Mouse (Mus musculus): Measurements from ENCODE around the gene Foxn3. TPM values are rescaled to one million over a fixed set of nuclear protein-coding genes. Genes with fewer than 3 reads are reported as not detected.

Gene Foxn3
- polyA plus RNA-seq, 1 experiment from 2014 or later: 41.9 TPM

GRCm38 (mm10) chr12:99392944-99393866 is 170.2 kb downstream of the Foxn3 start:
- Histone ChIP-seq H3K4me3 (ENCODE audit: low read depth, low read length) (peak overlapping the region; percentile 95), H3K4me2 (replicated peaks; ENCODE audit: low read depth) (peak overlapping the region; percentile 92), H3K4me1 (replicated peaks; ENCODE audit: control insufficient read depth, insufficient read depth, low read length) (peaks cover 3% of the 10 kb centered on the region; the same call in 1 of the 2 replicates), H3K27me3 (replicated peaks; ENCODE audit: control insufficient read depth, insufficient read depth, low read length) (no peaks in the 10 kb centered on the region), H3K9ac (ENCODE audit: low read depth, low read length) (peak overlapping the region; percentile 86), H3K9me3 (ENCODE audit: control insufficient read depth) (no peaks in the 10 kb centered on the region), H3K27ac (ENCODE audit: low read depth, low read length) (peak overlapping the region; percentile 96), H3K36me3 (ENCODE audit: control insufficient read depth, insufficient read depth) (peaks cover 7% of the 10 kb centered on the region; the same call in 1 of the 2 replicates)
- peak; percentile 67 for ATAC-seq
- TF ChIP-seq CTCF (IDR thresholded peaks at IDR 0.05; ENCODE audit: low read depth): peak; percentile 63
- under 1% methylated on average over 66 of the region's 71 CpGs for WGBS

GRCm38 (mm10) chr12:99391942-99392880 is 171.2 kb downstream of the Foxn3 start:
- no peak for TF ChIP-seq CTCF (IDR thresholded peaks at IDR 0.05; ENCODE audit: low read depth)
- Histone ChIP-seq H3K36me3 (ENCODE audit: control insufficient read depth, insufficient read depth) (peaks cover 13% of the 10 kb centered on the region), H3K9ac (ENCODE audit: low read depth, low read length) (peak overlapping the region; percentile 86), H3K4me3 (ENCODE audit: low read depth, low read length) (peak overlapping the region; percentile 95), H3K4me2 (replicated peaks; ENCODE audit: low read depth) (peak overlapping the region; percentile 92), H3K27me3 (replicated peaks; ENCODE audit: control insufficient read depth, insufficient read depth, low read length) (no peaks in the 10 kb centered on the region), H3K27ac (ENCODE audit: low read depth, low read length) (peak overlapping the region; percentile 96), H3K9me3 (ENCODE audit: control insufficient read depth) (no peaks in the 10 kb centered on the region), H3K4me1 (replicated peaks; ENCODE audit: control insufficient read depth, insufficient read depth, low read length) (peaks cover 3% of the 10 kb centered on the region; the same call in 1 of the 2 replicates)
- peak; percentile 87 for ATAC-seq
- 1% methylated on average over 66 of the region's 87 CpGs for WGBS

DNA sequence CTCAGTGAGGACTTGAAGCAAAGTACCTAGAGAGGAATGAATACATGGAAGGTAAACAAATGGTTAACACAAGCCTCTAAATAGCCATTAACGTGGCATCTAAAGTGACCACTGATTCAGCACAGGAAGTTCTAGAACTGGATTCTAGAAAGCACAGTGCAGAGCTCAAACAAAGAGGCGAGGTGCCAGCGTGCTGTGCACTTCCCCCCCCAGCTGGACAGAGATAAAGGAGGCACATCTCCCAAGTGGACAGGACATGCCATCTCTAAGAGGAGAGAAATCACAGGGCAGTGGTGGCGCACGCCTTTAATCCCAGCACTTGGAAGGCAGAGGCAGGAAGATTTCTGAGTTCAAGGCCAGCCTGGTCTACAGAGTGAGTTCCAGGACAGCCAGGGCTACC is 173.0 kb downstream of the Foxn3 start:
- no peak for ATAC-seq
- Histone ChIP-seq H3K4me2 (replicated peaks; ENCODE audit: low read depth) (no peak overlapping the region), H3K4me3 (ENCODE audit: low read depth, low read length) (no peak overlapping the region), H3K27ac (ENCODE audit: low read depth, low read length) (no peak overlapping the region), H3K9ac (ENCODE audit: low read depth, low read length) (no peak overlapping the region), H3K9me3 (ENCODE audit: control insufficient read depth) (no peaks in the 10 kb centered on the region), H3K36me3 (ENCODE audit: control insufficient read depth, insufficient read depth) (peaks cover 13% of the 10 kb centered on the region), H3K4me1 (replicated peaks; ENCODE audit: control insufficient read depth, insufficient read depth, low read length) (peaks cover 3% of the 10 kb centered on the region; the same call in 1 of the 2 replicates), H3K27me3 (replicated peaks; ENCODE audit: control insufficient read depth, insufficient read depth, low read length) (no peaks in the 10 kb centered on the region)
- TF ChIP-seq CTCF (IDR thresholded peaks at IDR 0.05; ENCODE audit: low read depth): no peak
- WGBS: 69% methylated on average over 5 of the region's 5 CpGs

DNA sequence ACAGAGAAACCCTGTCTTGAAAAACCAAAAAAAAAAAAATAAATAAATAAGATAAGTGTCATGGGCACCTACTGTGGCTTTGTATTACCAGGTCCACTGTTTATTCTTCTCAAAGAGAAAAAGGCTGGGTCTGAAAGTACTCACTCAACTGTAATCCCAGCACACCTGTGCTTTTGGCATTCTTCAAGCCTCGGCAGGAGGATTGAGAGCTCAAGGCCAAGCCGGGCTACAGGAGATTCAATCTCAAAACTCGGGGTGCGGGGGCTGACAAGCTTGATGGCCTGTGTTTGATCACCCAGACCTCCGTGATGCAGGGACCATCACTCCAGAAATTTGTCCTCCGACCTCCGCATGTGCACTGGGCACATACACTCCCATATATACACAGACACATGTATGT is 174.1 kb downstream of the Foxn3 start:
- Histone ChIP-seq H3K4me3 (ENCODE audit: low read depth, low read length) (no peak overlapping the region), H3K9me3 (ENCODE audit: control insufficient read depth) (no peaks in the 10 kb centered on the region), H3K36me3 (ENCODE audit: control insufficient read depth, insufficient read depth) (peaks cover 19% of the 10 kb centered on the region), H3K4me2 (replicated peaks; ENCODE audit: low read depth) (no peak overlapping the region), H3K27ac (ENCODE audit: low read depth, low read length) (no peak overlapping the region), H3K9ac (ENCODE audit: low read depth, low read length) (no peak overlapping the region), H3K4me1 (replicated peaks; ENCODE audit: control insufficient read depth, insufficient read depth, low read length) (peaks cover 3% of the 10 kb centered on the region; the same call in 1 of the 2 replicates), H3K27me3 (replicated peaks; ENCODE audit: control insufficient read depth, insufficient read depth, low read length) (no peaks in the 10 kb centered on the region)
- 92% methylated on average over 7 of the region's 7 CpGs for WGBS
- ATAC-seq: no peak
- TF ChIP-seq CTCF (IDR thresholded peaks at IDR 0.05; ENCODE audit: low read depth): no peak

DNA sequence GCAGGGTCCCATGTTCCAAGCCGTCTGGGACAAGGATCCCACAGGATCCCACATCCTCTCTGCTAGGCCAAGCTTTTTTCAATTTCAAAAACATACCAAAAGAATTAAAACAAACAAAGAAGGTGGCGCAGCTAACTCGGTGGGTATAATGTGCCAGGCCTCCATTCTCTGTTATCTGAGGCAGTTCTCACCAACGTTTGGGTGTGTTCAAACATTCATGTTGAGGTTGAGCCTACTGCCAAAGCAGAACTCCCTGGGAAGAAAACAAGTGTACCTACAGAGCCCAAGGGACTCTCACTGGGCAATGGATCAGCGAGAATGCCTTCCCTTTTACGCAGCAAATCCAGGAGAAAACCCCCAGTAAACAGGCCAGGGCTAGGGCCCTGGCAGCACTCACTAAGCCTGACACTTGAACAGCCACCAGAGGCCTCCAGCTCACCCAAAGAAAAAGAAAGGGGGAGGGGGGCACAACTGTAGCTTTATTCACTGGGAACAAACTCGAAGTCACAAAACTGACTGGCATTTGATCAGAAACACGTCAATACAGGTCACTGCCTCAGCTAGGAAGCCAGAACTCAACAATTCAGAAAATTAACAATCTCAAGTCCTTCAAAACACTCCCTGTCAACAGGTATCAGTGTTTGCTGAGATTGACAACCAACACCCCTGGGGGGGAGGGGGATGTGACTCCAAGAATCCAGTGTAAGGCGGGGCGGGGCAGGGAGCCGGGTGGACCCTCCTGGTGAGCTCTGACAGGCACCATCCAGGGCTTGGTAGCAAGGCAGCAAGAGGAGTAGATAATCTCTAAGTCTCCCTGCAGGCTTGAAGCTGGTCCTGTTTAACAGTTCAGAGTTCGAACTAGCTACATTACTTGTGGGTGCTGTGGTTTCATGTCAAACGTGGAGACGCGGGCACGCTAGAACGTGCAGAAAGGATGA is 177.2 kb downstream of the Foxn3 start:
- H3K9ac ChIP-seq (ENCODE audit: low read depth, low read length): no peak overlapping the region; the same call in 1 of the 2 replicates
- no peak overlapping the region for H3K4me3 ChIP-seq (ENCODE audit: low read depth, low read length)
- no peaks in the 10 kb centered on the region; the same call in 1 of the 2 replicates for H3K4me1 ChIP-seq (replicated peaks; ENCODE audit: control insufficient read depth, insufficient read depth, low read length)
- no peak for ATAC-seq
- no peak overlapping the region for H3K27ac ChIP-seq (ENCODE audit: low read depth, low read length)
- 71% methylated on average over 17 of the region's 17 CpGs for WGBS
- no peaks in the 10 kb centered on the region for H3K27me3 ChIP-seq (replicated peaks; ENCODE audit: control insufficient read depth, insufficient read depth, low read length)
- H3K36me3 ChIP-seq (ENCODE audit: control insufficient read depth, insufficient read depth): peaks cover 25% of the 10 kb centered on the region
- no peak overlapping the region for H3K4me2 ChIP-seq (replicated peaks; ENCODE audit: low read depth)
- no peaks in the 10 kb centered on the region for H3K9me3 ChIP-seq (ENCODE audit: control insufficient read depth)
- no peak for TF ChIP-seq CTCF (IDR thresholded peaks at IDR 0.05; ENCODE audit: low read depth)

Measured in intestine, postnatal 0 days (tissue).